ENCODE assay signal across 8 mouse cellular contexts in genomic region chr11:78984483-78985177, GRCm38 (mm10). TPM values are rescaled to one million over a fixed set of nuclear protein-coding genes. Genes with fewer than 3 reads are reported as not detected.
DNase-seq lines count a peak whose midpoint lies in the region; ATAC-seq and TF ChIP-seq lines count a peak whose summit lies in the region.

Gene Lgals9, minus strand, starts transcription at chr11:78984946.

- peak; percentile 27 for TF ChIP-seq POLR2A in kidney, adult 2 months (IDR thresholded peaks at IDR 0.05; ENCODE audit: low read depth, low read length)

- no peak within 1 kb of the TSS for H3K9ac ChIP-seq in hindbrain, embryonic 14.5 days
- no peak within 1 kb of the TSS for H3K9ac ChIP-seq in hindbrain, embryonic 12.5 days
- H3K9ac ChIP-seq in stomach, embryonic 15.5 days, result no peak within 1 kb of the TSS

- DNase-seq in hindbrain, embryonic 14.5 days (ENCODE audit: low spot score), result no peak
- DNase-seq in adrenal gland, adult 8-10 months, result peak; percentile 64
- DNase-seq in gonadal fat pad, adult 2 months (ENCODE audit: low read depth), result no peak
- peak; percentile 90 for DNase-seq in kidney, adult 2 months
- peak; percentile 82 for DNase-seq in lung, postnatal 14 days
- no peak for DNase-seq in embryo, embryonic 10.5 days (ENCODE audit: low spot score)

- H3K27me3 ChIP-seq in hindbrain, embryonic 14.5 days (ENCODE audit: control insufficient read depth, insufficient read depth, low read length), result no peaks in the 10 kb centered on the region
- no peaks in the 10 kb centered on the region for H3K27me3 ChIP-seq in hindbrain, embryonic 12.5 days
- no peaks in the 10 kb centered on the region for H3K27me3 ChIP-seq in kidney, adult 2 months (replicated peaks; ENCODE audit: control insufficient read depth, insufficient read depth, low read length)
- H3K27me3 ChIP-seq in stomach, embryonic 15.5 days (replicated peaks), result no peaks in the 10 kb centered on the region

- H3K9me3 ChIP-seq in hindbrain, embryonic 14.5 days (ENCODE audit: control insufficient read depth, low read length), result no peaks in the 10 kb centered on the region
- no peaks in the 10 kb centered on the region for H3K9me3 ChIP-seq in hindbrain, embryonic 12.5 days (replicated peaks)
- H3K9me3 ChIP-seq in stomach, embryonic 15.5 days, result no peaks in the 10 kb centered on the region

- H3K36me3 ChIP-seq in hindbrain, embryonic 14.5 days (replicated peaks; ENCODE audit: control insufficient read depth, insufficient read depth), result no peaks in the 10 kb centered on the region
- no peaks in the 10 kb centered on the region for H3K36me3 ChIP-seq in hindbrain, embryonic 12.5 days
- no peaks in the 10 kb centered on the region for H3K36me3 ChIP-seq in kidney, adult 2 months (ENCODE audit: control insufficient read depth, insufficient read depth, low read length)
- H3K36me3 ChIP-seq in stomach, embryonic 15.5 days, result no peaks in the 10 kb centered on the region

- 73% methylated on average over 10 of the region's 10 CpGs for WGBS in hindbrain, embryonic 14.5 days
- 80% methylated on average over 10 of the region's 10 CpGs for WGBS in hindbrain, embryonic 12.5 days
- WGBS in kidney, adult 2 months, result 42% methylated on average over 10 of the region's 10 CpGs
- WGBS in stomach, embryonic 15.5 days, result 39% methylated on average over 10 of the region's 10 CpGs

- no peak for ATAC-seq in hindbrain, embryonic 14.5 days (ENCODE audit: low FRiP score)
- ATAC-seq in hindbrain, embryonic 12.5 days (ENCODE audit: low FRiP score), result no peak
- ATAC-seq in stomach, embryonic 15.5 days (ENCODE audit: insufficient read depth, low FRiP score, low read depth), result peak; percentile 68

- H3K4me3 ChIP-seq in hindbrain, embryonic 14.5 days (replicated peaks; ENCODE audit: low read length), result no peak within 1 kb of the TSS
- no peak within 1 kb of the TSS for H3K4me3 ChIP-seq in hindbrain, embryonic 12.5 days
- H3K4me3 ChIP-seq in kidney, adult 2 months (ENCODE audit: insufficient read depth, low read depth, low read length), result peak within 1 kb of the TSS; percentile 73
- peak within 1 kb of the TSS; percentile 25 for H3K4me3 ChIP-seq in stomach, embryonic 15.5 days (replicated peaks)

- no peak within 1 kb of the TSS for H3K27ac ChIP-seq in hindbrain, embryonic 14.5 days
- H3K27ac ChIP-seq in hindbrain, embryonic 12.5 days, result no peak within 1 kb of the TSS
- peak within 1 kb of the TSS; percentile 73 for H3K27ac ChIP-seq in kidney, adult 2 months (ENCODE audit: insufficient read depth, low read depth, low read length)
- H3K27ac ChIP-seq in stomach, embryonic 15.5 days, result peak within 1 kb of the TSS; percentile 66

- no peak for TF ChIP-seq CTCF in kidney, adult 2 months (conservative IDR thresholded peaks at IDR 0.05; ENCODE audit: insufficient read depth, insufficient read length, low read depth, low read length)

- H3K4me1 ChIP-seq in hindbrain, embryonic 14.5 days (replicated peaks; ENCODE audit: control insufficient read depth, insufficient read depth, low read length), result no peaks in the 10 kb centered on the region
- H3K4me1 ChIP-seq in hindbrain, embryonic 12.5 days, result no peaks in the 10 kb centered on the region
- no peaks in the 10 kb centered on the region for H3K4me1 ChIP-seq in kidney, adult 2 months (ENCODE audit: control insufficient read depth, insufficient read depth, low read length)
- H3K4me1 ChIP-seq in stomach, embryonic 15.5 days, result peaks cover 4% of the 10 kb centered on the region; the same call in 1 of the 2 replicates

- no peak within 1 kb of the TSS for H3K4me2 ChIP-seq in hindbrain, embryonic 14.5 days (replicated peaks)
- no peak within 1 kb of the TSS for H3K4me2 ChIP-seq in hindbrain, embryonic 12.5 days (replicated peaks)
- H3K4me2 ChIP-seq in stomach, embryonic 15.5 days, result peak within 1 kb of the TSS; percentile 45

RNA-seq across cellular contexts. Expression of gene Lgals9, which starts in this region (rescaled TPM):
- 12.2 and 13.7 TPM in 2 replicates for polyA plus RNA-seq in hindbrain, embryonic 14.5 days (2014; fragmentation: Nextera tagmentation; extraction: Ambion mirVana)
- 8.7 and 10.6 TPM in 2 replicates for polyA plus RNA-seq in hindbrain, embryonic 12.5 days (2016; fragmentation: Nextera tagmentation; extraction: Ambion mirVana)
- total RNA-seq in adrenal gland, adult 8-10 months (2022), result 10 to 100 TPM; 16.2 to 25.1 (median 20.1) TPM
- polyA plus RNA-seq in gonadal fat pad, adult 2 months (2012; rRNA removed), result 65.4 and 95.7 TPM in 2 replicates
- 55.3 and 63.4 TPM in 2 replicates for polyA plus RNA-seq in kidney, adult 2 months (2012; rRNA removed)
- 64.1 and 65.1 TPM in 2 replicates for polyA plus RNA-seq in stomach, embryonic 15.5 days (2015; fragmentation: Nextera tagmentation; extraction: Ambion mirVana)

Comparison
In these comparisons a context has a peak if more than half of its experiments do, and no peak if none do; other contexts are left out.
1. DNase-seq: peak in adrenal gland, adult 8-10 months (single experiment), kidney, adult 2 months (single experiment) and lung, postnatal 14 days (single experiment); none in hindbrain, embryonic 14.5 days (single experiment), gonadal fat pad, adult 2 months (single experiment) and embryo, embryonic 10.5 days (single experiment).
2. H3K27ac ChIP-seq: peak in kidney, adult 2 months (single experiment) and stomach, embryonic 15.5 days (single experiment); none in hindbrain, embryonic 14.5 days (single experiment) and hindbrain, embryonic 12.5 days (single experiment).
3. H3K4me3 ChIP-seq: peak in kidney, adult 2 months (single experiment) and stomach, embryonic 15.5 days (single experiment); none in hindbrain, embryonic 14.5 days (single experiment) and hindbrain, embryonic 12.5 days (single experiment).